Mouse (Mus musculus): ENCODE measurements around the gene 4930415O20Rik. TPM values are rescaled to one million over a fixed set of nuclear protein-coding genes. Genes with fewer than 3 reads are reported as not detected.
"Not testable (repeated sequence)": the region's sequence is repeated elsewhere in the genome, so short reads cannot be mapped to it uniquely, and the experiment has no call there.

Gene 4930415O20Rik
- polyA plus RNA-seq, 1 experiment from 2014 or later = not detected

- Histone ChIP-seq H3K4me3 (replicated peaks) (peak overlapping the region; percentile 85), H3K36me3 (replicated peaks) (peaks cover 16% of the 10 kb centered on the region), H3K27ac (replicated peaks) (no peak overlapping the region), H3K9ac (peak overlapping the region; percentile 84; the same call in 1 of the 2 replicates), H3K4me2 (peak overlapping the region; percentile 82), H3K9me3 (replicated peaks) (no peaks in the 10 kb centered on the region), H3K4me1 (replicated peaks) (peaks cover 39% of the 10 kb centered on the region), H3K27me3 (no peaks in the 10 kb centered on the region)
- 60% methylated on average over 7 of the region's 7 CpGs for WGBS (ENCODE audit: insufficient replicate concordance)
- ATAC-seq (ENCODE audit: insufficient read depth) = no peak
Observed at GRCm38 (mm10) chr15:98569216-98569615, 1.6 kb upstream of the 4930415O20Rik start.

GRCm38 (mm10) chr15:98569795-98570365 is 924 bp upstream of the 4930415O20Rik start:
- H3K9ac ChIP-seq = no peak overlapping the region
- H3K4me3 ChIP-seq (replicated peaks) = no peak overlapping the region
- no peaks in the 10 kb centered on the region for H3K27me3 ChIP-seq
- ATAC-seq (ENCODE audit: insufficient read depth) = no peak
- 66% methylated on average over 4 of the region's 4 CpGs for WGBS (ENCODE audit: insufficient replicate concordance)
- peaks cover 12% of the 10 kb centered on the region for H3K36me3 ChIP-seq (replicated peaks)
- H3K4me2 ChIP-seq = no peak overlapping the region
- H3K9me3 ChIP-seq (replicated peaks) = no peaks in the 10 kb centered on the region
- H3K4me1 ChIP-seq (replicated peaks) = peaks cover 36% of the 10 kb centered on the region
- H3K27ac ChIP-seq (replicated peaks) = no peak overlapping the region

- ATAC-seq (ENCODE audit: insufficient read depth) = no peak
- WGBS (ENCODE audit: insufficient replicate concordance) = 71% methylated on average over 4 of the region's 4 CpGs
- no peaks in the 10 kb centered on the region for H3K36me3 ChIP-seq (replicated peaks)
- H3K4me1 ChIP-seq (replicated peaks) = peaks cover 20% of the 10 kb centered on the region
- peaks cover 13% of the 10 kb centered on the region; the same call in 1 of the 2 replicates for H3K27me3 ChIP-seq
- H3K4me2 ChIP-seq = no peak overlapping the region
- no peaks in the 10 kb centered on the region for H3K9me3 ChIP-seq (replicated peaks)
- no peak overlapping the region for H3K9ac ChIP-seq
- H3K4me3 ChIP-seq (replicated peaks) = no peak overlapping the region
- no peak overlapping the region for H3K27ac ChIP-seq (replicated peaks)
Observed at GRCm38 (mm10) chr15:98573293-98573692, 2.5 kb downstream of the 4930415O20Rik start.

GRCm38 (mm10) chr15:98579310-98579709 is 8.5 kb downstream of the 4930415O20Rik start:
- no peak for ATAC-seq (ENCODE audit: insufficient read depth)
- WGBS (ENCODE audit: insufficient replicate concordance) = 70% methylated on average over 2 of the region's 2 CpGs
- H3K9me3 ChIP-seq (replicated peaks) = no peaks in the 10 kb centered on the region
- H3K27ac ChIP-seq (replicated peaks) = no peak overlapping the region
- H3K36me3 ChIP-seq (replicated peaks) = no peaks in the 10 kb centered on the region
- peaks cover 7% of the 10 kb centered on the region; the same call in 1 of the 2 replicates for H3K4me1 ChIP-seq (replicated peaks)
- H3K27me3 ChIP-seq = peaks cover 23% of the 10 kb centered on the region; the same call in 1 of the 2 replicates
- H3K4me3 ChIP-seq (replicated peaks) = no peak overlapping the region
- H3K9ac ChIP-seq = no peak overlapping the region
- H3K4me2 ChIP-seq = no peak overlapping the region

- no peak overlapping the region for H3K9ac ChIP-seq
- no peaks in the 10 kb centered on the region for H3K9me3 ChIP-seq (replicated peaks)
- 36% methylated on average over 5 of the region's 5 CpGs for WGBS (ENCODE audit: insufficient replicate concordance)
- peak; percentile 70 for ATAC-seq (ENCODE audit: insufficient read depth)
- peaks cover 10% of the 10 kb centered on the region for H3K4me1 ChIP-seq (replicated peaks)
- H3K4me2 ChIP-seq = no peak overlapping the region
- no peak overlapping the region for H3K27ac ChIP-seq (replicated peaks)
- peaks cover 23% of the 10 kb centered on the region; the same call in 1 of the 2 replicates for H3K27me3 ChIP-seq
- no peaks in the 10 kb centered on the region for H3K36me3 ChIP-seq (replicated peaks)
- no peak overlapping the region for H3K4me3 ChIP-seq (replicated peaks)
Observed at GRCm38 (mm10) chr15:98579795-98580464, 9.1 kb downstream of the 4930415O20Rik start.

- Histone ChIP-seq H3K4me2 (no peak overlapping the region), H3K27me3 (peaks cover 14% of the 10 kb centered on the region; the same call in 1 of the 2 replicates), H3K4me1 (replicated peaks) (peaks cover 29% of the 10 kb centered on the region), H3K36me3 (replicated peaks) (no peaks in the 10 kb centered on the region), H3K9ac (no peak overlapping the region), H3K4me3 (replicated peaks) (no peak overlapping the region), H3K9me3 (replicated peaks) (no peaks in the 10 kb centered on the region), H3K27ac (replicated peaks) (no peak overlapping the region)
- no peak for ATAC-seq (ENCODE audit: insufficient read depth)
- 74% methylated on average over 8 of the region's 8 CpGs for WGBS (ENCODE audit: insufficient replicate concordance)
Observed at GRCm38 (mm10) chr15:98582410-98582809, 11.6 kb downstream of the 4930415O20Rik start.

- Histone ChIP-seq H3K27me3 (peaks cover 11% of the 10 kb centered on the region; the same call in 1 of the 2 replicates), H3K4me2 (no peak overlapping the region), H3K4me1 (replicated peaks) (peaks cover 34% of the 10 kb centered on the region), H3K36me3 (replicated peaks) (no peaks in the 10 kb centered on the region), H3K9ac (no peak overlapping the region), H3K9me3 (replicated peaks) (no peaks in the 10 kb centered on the region), H3K4me3 (replicated peaks) (no peak overlapping the region), H3K27ac (replicated peaks) (no peak overlapping the region)
- no peak for ATAC-seq (ENCODE audit: insufficient read depth)
- WGBS (ENCODE audit: insufficient replicate concordance) = 75% methylated on average over 8 of the region's 8 CpGs
Observed at GRCm38 (mm10) chr15:98582996-98583395, 12.2 kb downstream of the 4930415O20Rik start.

GRCm38 (mm10) chr15:98585421-98585820 is 14.6 kb downstream of the 4930415O20Rik start:
- no peaks in the 10 kb centered on the region for H3K9me3 ChIP-seq (replicated peaks)
- H3K9ac ChIP-seq = no peak overlapping the region
- peaks cover 48% of the 10 kb centered on the region for H3K4me1 ChIP-seq (replicated peaks)
- H3K4me2 ChIP-seq = no peak overlapping the region; the same call in 1 of the 2 replicates
- WGBS (ENCODE audit: insufficient replicate concordance) = 65% methylated on average over 7 of the region's 7 CpGs
- H3K27me3 ChIP-seq = no peaks in the 10 kb centered on the region
- peak; percentile 1; the same call in 1 of the 2 replicates for ATAC-seq (ENCODE audit: insufficient read depth)
- peak overlapping the region; percentile 79 for H3K27ac ChIP-seq (replicated peaks)
- peaks cover 9% of the 10 kb centered on the region; the same call in 1 of the 2 replicates for H3K36me3 ChIP-seq (replicated peaks)
- no peak overlapping the region for H3K4me3 ChIP-seq (replicated peaks)

GRCm38 (mm10) chr15:98586141-98586540 is 15.3 kb downstream of the 4930415O20Rik start:
- not testable (repeated sequence) for H3K9me3 ChIP-seq (replicated peaks); H3K27me3 ChIP-seq; H3K9ac ChIP-seq; H3K4me3 ChIP-seq (replicated peaks)
- Histone ChIP-seq H3K4me2 (peak overlapping the region; percentile 45), H3K36me3 (replicated peaks) (peaks cover 17% of the 10 kb centered on the region), H3K27ac (replicated peaks) (peak overlapping the region; percentile 79), H3K4me1 (replicated peaks) (peaks cover 55% of the 10 kb centered on the region)
- 24% methylated on average over 9 of the region's 9 CpGs for WGBS (ENCODE audit: insufficient replicate concordance)
- peak; percentile 74 for ATAC-seq (ENCODE audit: insufficient read depth)

GRCm38 (mm10) chr15:98587751-98588150 is 16.9 kb downstream of the 4930415O20Rik start:
- no peaks in the 10 kb centered on the region for H3K9me3 ChIP-seq (replicated peaks)
- no peak for ATAC-seq (ENCODE audit: insufficient read depth)
- H3K4me2 ChIP-seq = no peak overlapping the region
- H3K27ac ChIP-seq (replicated peaks) = no peak overlapping the region
- WGBS (ENCODE audit: insufficient replicate concordance) = 40% methylated on average over 11 of the region's 11 CpGs
- no peak overlapping the region for H3K9ac ChIP-seq
- no peak overlapping the region for H3K4me3 ChIP-seq (replicated peaks)
- H3K36me3 ChIP-seq (replicated peaks) = peaks cover 33% of the 10 kb centered on the region
- peaks cover 61% of the 10 kb centered on the region for H3K4me1 ChIP-seq (replicated peaks)
- no peaks in the 10 kb centered on the region for H3K27me3 ChIP-seq

GRCm38 (mm10) chr15:98589640-98590336 is 19.0 kb downstream of the 4930415O20Rik start:
- H3K27ac ChIP-seq (replicated peaks) = peak overlapping the region; percentile 2; the same call in 1 of the 2 replicates
- no peak overlapping the region for H3K4me2 ChIP-seq
- peaks cover 53% of the 10 kb centered on the region for H3K36me3 ChIP-seq (replicated peaks)
- no peak overlapping the region for H3K9ac ChIP-seq
- H3K27me3 ChIP-seq = no peaks in the 10 kb centered on the region
- peaks cover 57% of the 10 kb centered on the region for H3K4me1 ChIP-seq (replicated peaks)
- whole genome bisulfite sequencing (ENCODE audit: insufficient replicate concordance) = 25% methylated on average over 7 of the region's 7 CpGs
- H3K4me3 ChIP-seq (replicated peaks) = no peak overlapping the region
- no peaks in the 10 kb centered on the region for H3K9me3 ChIP-seq (replicated peaks)
- ATAC-seq (ENCODE audit: insufficient read depth) = no peak

Measured in liver, embryonic 15.5 days (tissue).